Mouse (Mus musculus) central nervous system, embryonic 11.5 days (tissue): ENCODE measurements around the gene Tcerg1l. TPM values are rescaled to one million over a fixed set of nuclear protein-coding genes. Genes with fewer than 3 reads are reported as not detected.

Source experiments
- polyA plus RNA-seq: library from polyadenylated mRNA; depleted of rRNA; stranded (reverse); fragments of >200 nt; gene quantifications from 2 replicates; pipeline ENCODE4 v1.2.3, GENCODE M21; 2012; rRNA removed

Tcerg1l gene
- 3.5 and 3.9 TPM in 2 replicates for polyA plus RNA-seq

GRCm38 (mm10) chr7:138397485-138398181 is at the start of gene Tcerg1l:
Gene Tcerg1l (minus strand): TSS chr7:138397730.

